Mouse (Mus musculus): ENCODE data around the gene H2-T3. TPM values are rescaled to one million over a fixed set of nuclear protein-coding genes. Genes with fewer than 3 reads are reported as not detected.

The H2-T3 gene
- total RNA-seq, 2 experiments from 2014 or later: 0.18 to 0.27 TPM

Other genes with a start within 250 kb of the H2-T3 start
- gene Abcf1, start 220.5 kb downstream of the H2-T3 start, total RNA-seq (2021): 10 to 100 TPM; 74.3 to 75.6 TPM
- gene Gnl1, start 210.4 kb downstream of the H2-T3 start, total RNA-seq (2021): 10 to 100 TPM; 34.3 to 38.7 TPM
- 10 to 100 TPM; 13.2 to 15.0 TPM for gene Prr3, start 210.1 kb downstream of the H2-T3 start, total RNA-seq (2021)
- gene H2-T24, start 169.7 kb downstream of the H2-T3 start, total RNA-seq (2021): under 1 TPM; 0.44 to 0.76 TPM
- 1 to 10 TPM; 5.0 to 5.7 TPM for gene H2-T23, start 157.4 kb downstream of the H2-T3 start, total RNA-seq (2021)
- 10 to 100 TPM; 10.8 to 11.6 TPM for gene H2-T22, start 147.5 kb downstream of the H2-T3 start, total RNA-seq (2021)
- gene Gm6034, start 147.3 kb downstream of the H2-T3 start, total RNA-seq (2021): not detected
- gene Gm11127, start 131.9 kb downstream of the H2-T3 start, total RNA-seq (2021): 1 to 10 TPM; 1.7 to 2.1 TPM
- not detected for gene Gm19684, start 68.6 kb downstream of the H2-T3 start, total RNA-seq (2021)
- gene Gm7030, start 60.9 kb downstream of the H2-T3 start, total RNA-seq (2021): not detected
- not detected for gene Gm8909, start 21.8 kb downstream of the H2-T3 start, total RNA-seq (2021)
- 10 to 100 TPM; 24.2 to 26.7 TPM for gene Rpp21, start 67.8 kb upstream of the H2-T3 start, total RNA-seq (2021)
- gene Trim39, start 82.0 kb upstream of the H2-T3 start, total RNA-seq (2021): 1 to 10 TPM; 6.2 to 9.9 TPM
- gene H2-M10.2, start 96.2 kb upstream of the H2-T3 start, total RNA-seq (2021): not detected
- gene H2-M10.1, start 135.9 kb upstream of the H2-T3 start, total RNA-seq (2021): not detected
- gene H2-M10.3, start 178.1 kb upstream of the H2-T3 start, total RNA-seq (2021): not detected